Mouse (Mus musculus) erythroblast, embryonic 14.5 days (primary cell): ENCODE measurements around the gene Ermap. TPM values are rescaled to one million over a fixed set of nuclear protein-coding genes. Genes with fewer than 3 reads are reported as not detected.

Experiments
- H3K27me3 ChIP-seq: 2 replicates; pipeline ENCODE4 v1.6.1; 2012; ENCODE audit warnings: inconsistent platforms; ENCODE audit not compliant: control insufficient read depth
- H3K36me3 ChIP-seq: 2 replicates; pipeline ENCODE4 v1.6.1; 2012; ENCODE audit warnings: mild to moderate bottlenecking, inconsistent platforms; ENCODE audit not compliant: control insufficient read depth
- H3K4me1 ChIP-seq: 2 replicates; pipeline ENCODE4 v1.6.1; 2012; ENCODE audit warnings: inconsistent platforms; ENCODE audit not compliant: control insufficient read depth
- H3K4me3 ChIP-seq: replicated peaks from 2 replicates; pipeline ENCODE3; 2012; ENCODE audit warnings: moderate library complexity, mild to moderate bottlenecking, inconsistent platforms
- H3K9me3 ChIP-seq: 2 replicates; pipeline ENCODE4 v1.6.1; 2012; ENCODE audit warnings: low read length, inconsistent platforms, mixed read lengths; ENCODE audit not compliant: control insufficient read depth
- GATA1 ChIP-seq: IDR thresholded peaks from 2 replicates; pipeline ENCODE4 v1.6.1; 2012; ENCODE audit warnings: low read length, inconsistent platforms, mixed read lengths
- TAL1 ChIP-seq: IDR thresholded peaks from 3 replicates; pipeline ENCODE4 v1.6.1; 2012; ENCODE audit warnings: low read length, inconsistent platforms, mixed read lengths
- polyA plus RNA-seq: library from polyadenylated mRNA; stranded (reverse); fragments of >175 nt; gene quantifications from 2 replicates; pipeline ENCODE4 v1.2.3, GENCODE M21; 2012

Gene Ermap
- polyA plus RNA-seq, 1 experiment, result 27.7 TPM

DNA sequence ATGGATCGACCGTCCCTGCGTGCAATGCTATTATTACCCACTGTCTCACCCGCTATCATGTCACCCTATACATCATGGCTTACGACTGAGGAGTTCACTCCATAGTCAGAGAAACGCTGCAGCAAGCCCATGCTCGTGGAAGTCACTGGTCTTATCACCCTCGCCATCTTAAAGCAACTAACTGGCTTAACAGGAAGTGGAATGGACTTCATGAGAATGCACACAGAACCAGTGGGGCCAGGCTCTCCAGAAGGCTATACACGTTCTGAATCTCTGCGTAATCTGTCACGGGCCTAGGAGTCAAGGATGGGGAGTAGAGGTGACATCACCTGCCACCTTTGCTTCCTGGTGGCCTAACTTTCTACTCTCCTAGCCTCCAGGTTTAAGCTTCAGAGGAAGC lies 41.1 kb downstream of the Ermap start:
- Histone ChIP-seq H3K36me3 (no peaks in the 10 kb centered on the region), H3K4me1 (no peaks in the 10 kb centered on the region; the same call in 1 of the 2 replicates), H3K27me3 (peaks cover 27% of the 10 kb centered on the region), H3K9me3 (peaks cover 4% of the 10 kb centered on the region), H3K4me3 (no peak overlapping the region)
- no peak for TF ChIP-seq GATA1
- no peak for TF ChIP-seq TAL1

- Histone ChIP-seq H3K36me3 (no peaks in the 10 kb centered on the region), H3K9me3 (peaks cover 4% of the 10 kb centered on the region), H3K4me3 (no peak overlapping the region), H3K27me3 (peaks cover 31% of the 10 kb centered on the region), H3K4me1 (peaks cover 3% of the 10 kb centered on the region)
- TF ChIP-seq TAL1, result no peak
- no peak for TF ChIP-seq GATA1
Measured at GRCm38 (mm10) chr4:119147347-119147746, 42.5 kb downstream of the Ermap start.

- no peak overlapping the region for H3K4me3 ChIP-seq
- peaks cover 33% of the 10 kb centered on the region for H3K27me3 ChIP-seq
- H3K4me1 ChIP-seq, result peaks cover 8% of the 10 kb centered on the region
- TF ChIP-seq TAL1 (no peak), GATA1 (no peak)
- H3K36me3 ChIP-seq, result no peaks in the 10 kb centered on the region
- H3K9me3 ChIP-seq, result peaks cover 4% of the 10 kb centered on the region
Measured at GRCm38 (mm10) chr4:119146816-119147215, 43.0 kb downstream of the Ermap start.

GRCm38 (mm10) chr4:119142230-119142871 lies 47.5 kb downstream of the Ermap start:
- Histone ChIP-seq H3K27me3 (peaks cover 30% of the 10 kb centered on the region), H3K9me3 (peaks cover 4% of the 10 kb centered on the region), H3K36me3 (peaks cover 30% of the 10 kb centered on the region), H3K4me1 (peaks cover 36% of the 10 kb centered on the region), H3K4me3 (peak overlapping the region; percentile 27)
- TF ChIP-seq TAL1, result no peak
- TF ChIP-seq GATA1, result no peak

DNA sequence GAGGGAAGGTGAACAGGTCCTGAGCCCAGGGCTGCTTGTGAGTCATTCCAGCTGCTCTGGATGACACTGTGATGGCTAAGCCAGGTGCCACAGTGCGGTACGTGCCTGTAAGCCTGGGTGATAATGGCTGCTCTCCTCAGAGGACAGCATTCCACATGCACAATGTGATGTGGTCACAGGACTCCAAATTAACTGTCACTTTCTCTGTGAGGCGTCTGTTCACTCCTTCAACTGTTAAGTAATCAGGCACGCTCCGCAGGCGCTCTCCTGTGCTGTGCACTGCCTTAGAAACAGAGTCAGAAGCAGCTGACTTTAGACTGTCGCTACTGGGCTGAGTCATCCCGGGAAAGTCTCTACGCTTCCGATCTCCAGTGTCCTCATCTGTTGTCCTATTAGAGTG lies 48.6 kb downstream of the Ermap start:
- Histone ChIP-seq H3K36me3 (peaks cover 42% of the 10 kb centered on the region), H3K27me3 (peaks cover 30% of the 10 kb centered on the region), H3K9me3 (peaks cover 4% of the 10 kb centered on the region), H3K4me1 (peaks cover 45% of the 10 kb centered on the region), H3K4me3 (no peak overlapping the region)
- no peak for TF ChIP-seq TAL1

- peaks cover 56% of the 10 kb centered on the region for H3K4me1 ChIP-seq
- H3K9me3 ChIP-seq, result peaks cover 9% of the 10 kb centered on the region
- no peak overlapping the region for H3K4me3 ChIP-seq
- peaks cover 26% of the 10 kb centered on the region for H3K27me3 ChIP-seq
- TF ChIP-seq TAL1, result no peak
- no peak for TF ChIP-seq GATA1
- peaks cover 53% of the 10 kb centered on the region for H3K36me3 ChIP-seq
Measured at GRCm38 (mm10) chr4:119140126-119140525, 49.7 kb downstream of the Ermap start.

DNA sequence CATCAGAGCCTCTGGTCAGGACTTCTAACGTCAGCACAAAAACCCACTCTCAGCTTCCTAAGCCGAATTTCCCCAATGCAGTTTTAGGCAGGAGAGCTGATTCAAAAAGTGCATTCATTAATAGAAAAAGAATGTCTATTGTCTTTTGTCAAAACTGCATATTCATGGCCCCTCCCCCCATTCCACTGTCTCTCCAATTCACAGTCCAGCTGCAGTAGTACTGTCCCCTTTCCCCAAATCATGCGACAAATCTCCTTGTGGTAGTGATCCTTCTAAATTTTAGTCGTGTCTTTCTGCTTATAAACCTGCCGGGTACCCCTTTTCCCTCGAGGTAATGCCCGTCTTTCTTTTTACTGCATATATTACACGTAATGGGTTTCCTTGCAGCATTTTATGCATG lies 51.0 kb downstream of the Ermap start:
- Histone ChIP-seq H3K9me3 (peaks cover 5% of the 10 kb centered on the region), H3K4me3 (no peak overlapping the region), H3K36me3 (peaks cover 66% of the 10 kb centered on the region), H3K4me1 (peaks cover 64% of the 10 kb centered on the region), H3K27me3 (peaks cover 13% of the 10 kb centered on the region)
- TF ChIP-seq GATA1, result no peak
- TF ChIP-seq TAL1, result no peak

GRCm38 (mm10) chr4:119138171-119138570 lies 51.6 kb downstream of the Ermap start:
- peaks cover 72% of the 10 kb centered on the region for H3K36me3 ChIP-seq
- TF ChIP-seq TAL1, result no peak
- no peak for TF ChIP-seq GATA1
- H3K4me1 ChIP-seq, result peaks cover 68% of the 10 kb centered on the region
- no peak overlapping the region for H3K4me3 ChIP-seq
- peaks cover 8% of the 10 kb centered on the region for H3K27me3 ChIP-seq
- peaks cover 5% of the 10 kb centered on the region for H3K9me3 ChIP-seq

DNA sequence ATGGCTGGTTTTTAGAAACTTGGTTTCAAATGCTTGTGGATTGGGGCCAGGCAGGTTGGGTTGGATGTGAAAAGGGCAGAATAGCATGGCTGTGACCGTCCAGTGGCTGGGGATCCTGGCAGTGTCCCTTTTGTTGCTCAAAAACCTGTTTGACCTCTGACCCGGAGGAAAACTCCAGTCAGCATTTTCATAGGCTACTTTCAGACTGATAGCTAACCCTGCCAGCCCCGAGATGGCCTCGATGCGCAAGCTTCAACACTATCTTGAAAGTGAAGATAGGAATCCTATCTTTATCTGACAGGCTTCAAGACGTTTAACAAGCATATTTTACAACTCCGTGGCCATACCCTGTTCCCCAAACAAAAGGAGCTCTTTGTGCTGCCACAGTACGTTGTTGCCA lies 52.5 kb downstream of the Ermap start:
- H3K36me3 ChIP-seq, result peaks cover 81% of the 10 kb centered on the region
- peaks cover 5% of the 10 kb centered on the region for H3K9me3 ChIP-seq
- no peak overlapping the region for H3K4me3 ChIP-seq
- peaks cover 6% of the 10 kb centered on the region for H3K27me3 ChIP-seq
- TF ChIP-seq TAL1, result no peak
- TF ChIP-seq GATA1, result no peak
- H3K4me1 ChIP-seq, result peaks cover 68% of the 10 kb centered on the region

DNA sequence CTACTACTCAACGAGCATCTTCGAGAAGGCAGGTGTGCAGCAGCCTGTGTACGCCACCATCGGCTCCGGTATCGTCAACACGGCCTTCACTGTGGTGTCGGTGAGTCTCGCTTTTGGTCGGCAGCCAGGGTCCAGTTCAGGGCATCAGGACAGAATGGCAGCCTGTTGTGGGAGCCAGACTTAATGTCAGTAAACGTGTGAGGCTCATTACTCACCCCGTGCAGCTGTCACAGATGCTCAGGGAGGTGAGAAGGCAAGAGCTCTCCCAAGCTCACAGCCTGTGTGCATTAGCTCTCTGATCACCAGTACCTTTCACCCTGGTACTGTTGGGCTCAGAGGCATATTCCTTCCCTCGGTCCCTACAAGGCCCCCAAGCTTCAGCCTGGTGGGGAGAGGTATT lies 56.0 kb downstream of the Ermap start:
- Histone ChIP-seq H3K4me1 (peaks cover 77% of the 10 kb centered on the region), H3K4me3 (no peak overlapping the region), H3K36me3 (peaks cover 100% of the 10 kb centered on the region), H3K9me3 (peaks cover 5% of the 10 kb centered on the region), H3K27me3 (no peaks in the 10 kb centered on the region; the same call in 1 of the 2 replicates)
- no peak for TF ChIP-seq TAL1
